Mouse (Mus musculus) forelimb bud, embryonic 11.5 days (tissue): ENCODE data around the gene 4931428F04Rik.
"Not testable (repeated sequence)": the region's sequence is repeated elsewhere in the genome, so short reads cannot be mapped to it uniquely, and the experiment has no call there.

Experiments
- DNase-seq: peaks from one replicate; pipeline ENCODE4 v3.0.0-alpha.2; 2012; ENCODE audit warnings: low read depth, low spot score

4931428F04Rik gene

DNA sequence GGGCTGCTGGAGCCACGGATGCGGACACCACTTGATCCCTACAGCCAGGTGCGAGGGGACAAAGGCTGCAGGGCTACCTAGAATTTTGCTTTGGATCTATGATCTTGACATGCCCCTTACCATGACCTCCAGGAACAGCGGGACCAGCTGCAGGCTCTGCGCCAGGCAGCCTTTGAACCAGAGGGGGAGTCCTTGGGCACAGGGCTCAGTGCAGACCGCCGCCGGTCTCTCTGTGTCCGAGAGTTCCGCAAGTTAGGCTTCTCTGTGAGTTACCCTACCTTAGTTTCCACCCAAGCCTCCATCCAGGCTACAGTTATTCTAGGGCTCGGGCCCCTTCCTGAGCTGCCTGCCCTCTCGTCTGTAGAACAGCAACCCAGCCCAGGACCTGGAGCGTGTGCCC is 18.0 kb upstream of the 4931428F04Rik start:
- no peak for DNase-seq

DNA sequence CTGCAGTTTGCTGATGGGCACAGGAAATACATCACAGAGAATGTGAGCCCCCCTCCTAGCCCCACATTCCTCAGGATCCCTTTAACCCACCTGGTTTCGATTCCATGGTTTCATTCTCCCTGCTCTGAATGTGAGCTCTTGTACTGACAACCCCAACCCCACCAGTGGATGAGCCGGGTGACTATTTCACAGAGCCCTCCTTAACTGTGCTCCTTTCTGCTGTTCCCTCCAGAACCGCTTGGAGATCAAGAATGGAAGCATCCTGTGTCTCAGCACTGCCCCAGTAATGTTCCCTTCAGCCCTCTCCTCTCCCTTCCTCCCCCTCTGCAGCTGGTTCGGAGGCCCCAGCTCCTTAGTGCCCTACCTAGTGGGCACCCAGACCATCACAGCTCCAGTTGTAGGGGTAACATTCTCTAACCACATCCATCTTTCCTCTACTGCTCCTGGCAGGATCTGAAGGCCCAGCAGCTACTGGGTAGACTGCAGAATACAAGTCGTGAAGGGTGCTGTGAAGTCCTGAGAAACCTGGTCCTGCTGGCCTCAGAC is 16.6 kb upstream of the 4931428F04Rik start:
- DNase-seq: peak; percentile 47

DNA sequence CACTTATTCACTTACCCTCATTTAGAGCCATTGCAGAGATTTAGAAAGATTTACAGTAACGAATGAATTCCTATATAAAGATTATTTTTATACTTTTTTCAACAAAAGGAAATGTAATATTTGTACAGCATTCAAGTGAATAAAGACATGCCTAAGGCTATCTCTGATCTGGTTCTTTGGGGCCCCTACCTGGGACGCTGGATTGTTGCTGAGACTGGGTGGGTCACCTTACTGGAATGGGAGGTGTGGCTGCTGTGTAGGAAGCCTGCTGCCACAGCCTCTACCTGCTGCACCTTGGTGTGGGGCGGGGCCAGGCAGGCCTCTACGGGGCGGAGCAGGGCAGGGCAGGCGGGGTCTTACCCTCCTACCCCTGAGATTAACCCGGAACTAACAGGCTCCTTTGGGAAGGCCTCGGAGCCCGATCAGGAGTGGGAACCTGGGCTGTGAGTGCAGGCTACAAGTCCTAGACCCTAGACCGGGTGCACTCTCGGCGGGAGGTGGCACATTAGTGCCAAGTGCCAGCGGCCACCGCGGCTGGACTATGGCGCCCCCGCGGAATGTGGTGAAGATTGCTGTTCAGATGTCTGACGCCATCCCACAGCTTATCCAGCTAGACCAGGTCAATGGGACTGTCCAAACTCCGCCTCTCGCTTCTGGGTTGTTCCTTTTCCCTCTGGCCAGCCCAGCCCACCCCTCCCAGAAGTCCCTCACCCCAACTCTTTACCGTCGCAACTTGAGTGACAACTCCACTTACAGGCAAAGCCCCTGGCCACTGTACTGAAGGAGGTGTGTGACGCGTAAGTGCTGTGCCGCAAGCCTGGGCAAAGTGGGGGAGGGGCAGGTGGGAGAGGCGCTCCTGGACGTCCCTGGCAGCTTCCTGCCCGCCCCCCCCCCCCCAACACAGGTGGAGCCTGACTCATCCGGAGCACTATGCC is 15.8 kb upstream of the 4931428F04Rik start, which contains the start of gene Elmo3:
TSS of gene Elmo3 (plus strand) at position 391 of the 935 bp plus-strand sequence.
- DNase-seq: peak; percentile 62

DNA sequence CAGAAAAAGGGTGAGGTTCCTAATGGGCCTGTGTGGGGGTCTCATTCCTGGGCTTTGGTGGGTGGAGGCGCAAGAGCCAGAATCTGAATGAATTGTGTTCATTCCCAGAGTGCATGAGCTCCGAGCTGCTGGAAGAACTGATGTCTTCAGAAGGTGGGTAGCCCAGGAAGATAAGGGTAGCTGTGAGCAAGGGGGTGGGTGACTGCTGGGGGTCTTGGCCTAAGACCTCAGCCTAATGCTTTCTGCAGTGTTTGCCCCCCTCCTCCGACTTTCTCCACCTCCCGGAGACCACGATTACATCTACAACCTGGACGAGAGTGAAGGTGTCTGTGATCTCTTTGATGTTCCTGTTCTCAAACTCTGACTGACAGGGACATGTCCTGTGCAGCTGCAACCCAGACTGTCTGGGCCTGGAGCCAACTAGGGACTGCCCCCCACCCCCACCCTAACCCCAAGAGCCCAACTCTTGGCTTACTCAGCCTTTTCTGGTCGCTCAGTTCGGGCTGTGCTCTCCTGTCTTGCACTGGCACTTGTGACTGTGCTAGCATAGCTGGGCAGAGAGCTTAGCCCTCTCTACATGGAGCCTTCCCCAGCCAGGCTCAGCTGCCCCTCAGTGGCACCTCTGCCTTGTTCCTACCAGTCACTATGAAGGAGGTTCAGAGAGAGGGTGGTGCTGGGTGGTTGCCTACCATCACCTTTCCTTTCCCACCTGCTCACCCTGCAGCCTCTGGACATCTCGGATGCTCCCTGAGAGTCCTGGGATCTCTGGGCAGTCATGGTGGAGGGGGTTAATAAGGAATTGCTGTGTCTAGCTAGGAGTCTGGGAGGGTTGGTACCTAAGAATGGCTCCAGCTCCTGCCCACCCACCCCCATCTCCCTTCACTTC is 14.9 kb upstream of the 4931428F04Rik start:
- no peak for DNase-seq

DNA sequence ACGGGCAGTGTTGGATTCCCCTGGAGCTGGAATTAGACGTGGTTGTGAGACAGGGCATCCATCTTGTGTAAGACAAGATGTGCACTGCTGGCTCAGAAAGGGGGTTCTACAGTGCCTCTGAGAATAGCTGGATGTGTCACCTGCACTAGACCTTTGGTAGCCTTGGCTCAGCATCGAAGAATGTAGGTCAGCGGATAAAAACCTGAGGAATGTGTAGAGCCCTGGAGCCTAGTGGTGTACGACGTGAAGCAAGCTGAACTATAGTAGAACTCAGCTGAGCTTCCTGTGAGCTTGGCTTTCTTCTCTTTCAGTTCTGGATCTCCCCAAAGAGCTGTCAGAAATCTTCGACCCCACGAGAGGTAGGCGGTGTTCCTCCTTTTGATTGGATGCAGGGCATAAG is 14.2 kb upstream of the 4931428F04Rik start:
- no peak for DNase-seq

DNA sequence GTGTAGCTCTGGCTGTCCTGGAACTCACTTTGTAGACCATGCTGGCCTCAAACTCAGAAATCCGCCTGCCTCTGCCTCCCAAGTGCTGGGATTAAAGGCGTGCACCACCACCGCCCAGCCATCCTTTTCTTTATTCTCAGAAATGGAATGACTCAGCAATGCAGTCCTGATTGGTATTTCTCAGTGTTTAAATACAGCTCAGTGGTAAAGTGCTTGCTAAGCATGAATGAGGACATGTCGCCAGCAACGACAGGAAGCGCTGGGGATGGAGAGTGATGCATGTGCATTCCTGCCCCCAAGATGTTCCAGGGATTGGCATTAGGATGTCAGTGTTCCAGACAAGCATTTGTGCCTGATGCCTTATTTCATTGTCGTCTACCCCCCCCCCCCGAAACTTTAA is 13.7 kb upstream of the 4931428F04Rik start:
- DNase-seq: no peak

DNA sequence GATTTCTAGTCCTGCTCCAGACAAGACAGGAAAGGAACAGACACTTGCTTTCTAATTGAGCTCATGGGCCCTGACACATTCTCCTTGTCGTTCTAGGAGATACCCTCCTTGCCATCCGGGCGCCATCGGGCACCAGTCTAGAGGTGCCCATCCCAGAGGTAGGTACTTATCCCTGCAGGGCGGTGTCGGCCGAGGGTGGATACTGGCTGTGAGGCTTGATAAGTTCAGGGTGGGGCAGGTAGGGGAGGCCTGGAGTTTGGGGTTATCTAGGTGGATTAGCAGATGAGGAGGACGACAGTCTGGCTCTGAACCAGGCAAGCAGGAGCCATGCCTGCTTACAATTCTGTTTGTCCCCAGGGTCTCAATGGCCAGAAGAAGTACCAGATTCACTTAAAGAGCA is 10.3 kb upstream of the 4931428F04Rik start:
- DNase-seq: no peak

DNA sequence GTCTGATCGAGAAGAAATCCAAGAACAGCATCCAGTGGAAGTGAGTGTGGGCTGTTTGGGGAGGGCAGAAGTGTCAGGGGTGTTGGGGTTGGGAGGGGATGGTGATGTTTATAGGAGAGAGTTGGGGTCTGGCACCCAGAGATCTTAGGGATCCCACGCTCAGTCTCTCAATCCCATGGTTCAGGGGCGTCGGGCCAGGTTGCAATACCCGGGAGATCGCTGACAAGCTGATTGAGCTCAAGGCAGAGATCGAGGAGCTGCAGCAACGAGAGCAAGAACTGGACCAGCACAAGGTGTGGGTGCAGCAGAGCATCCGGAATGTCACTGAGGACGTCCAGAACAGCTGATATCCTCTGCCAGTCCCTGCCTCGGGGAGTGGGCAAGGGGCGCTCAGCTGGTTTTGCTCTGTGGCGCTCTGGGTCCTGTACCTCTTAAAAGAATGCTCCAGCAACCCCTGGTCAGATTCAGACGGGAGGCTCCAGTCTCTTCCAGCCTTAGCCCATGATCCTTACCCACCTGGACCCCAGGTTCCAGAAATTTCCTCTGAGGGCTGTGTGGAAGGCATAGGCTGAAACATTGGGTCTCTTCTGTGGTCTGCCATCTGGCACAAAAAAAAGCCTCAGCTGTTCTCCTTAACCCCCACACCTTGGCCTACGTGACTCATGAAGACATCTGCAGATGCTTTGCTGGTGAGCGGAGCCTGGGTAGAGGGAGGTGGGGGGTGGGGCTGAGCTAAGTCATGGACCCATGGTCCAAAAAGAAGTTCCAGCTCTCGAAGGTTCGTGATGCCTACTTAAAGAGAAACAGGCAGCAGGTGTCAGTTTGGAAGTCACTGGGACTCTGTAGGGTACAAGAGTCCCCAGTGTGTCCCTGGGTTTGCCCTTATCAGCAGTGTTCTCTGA is 8.9 kb upstream of the 4931428F04Rik start:
- DNase-seq: no peak

DNA sequence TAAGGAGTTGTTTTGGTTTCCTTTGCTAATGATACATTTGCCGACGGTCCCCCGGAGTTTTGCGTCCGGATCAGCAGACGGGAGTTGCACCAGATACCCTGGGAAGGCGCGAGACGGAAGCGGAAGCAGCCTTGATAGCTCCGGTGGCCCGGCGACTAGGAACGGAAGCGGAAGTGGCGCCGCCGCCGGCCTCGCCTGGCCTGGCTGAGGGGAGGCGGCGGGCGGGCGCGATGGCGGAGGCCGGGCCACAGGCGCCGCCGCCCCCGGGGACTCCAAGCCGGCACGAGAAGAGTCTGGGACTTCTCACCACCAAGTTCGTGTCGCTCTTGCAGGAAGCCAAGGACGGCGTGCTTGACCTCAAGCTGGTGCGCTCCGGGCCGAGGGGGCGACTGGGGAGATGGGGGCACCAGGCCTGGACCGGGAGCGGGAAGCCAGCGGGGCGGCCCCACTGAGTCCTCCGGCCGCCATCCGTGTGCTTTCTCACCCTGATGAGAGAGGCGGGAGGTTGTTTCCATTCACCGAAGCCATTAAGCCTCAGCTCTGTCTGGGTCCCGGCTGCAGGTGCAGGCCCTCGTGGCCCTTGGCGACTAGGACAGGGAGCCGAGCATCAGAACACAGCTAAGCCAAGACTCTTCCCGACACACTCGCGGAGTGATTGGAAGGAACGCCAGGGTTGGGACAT is 8.0 kb upstream of the 4931428F04Rik start, which contains the start of gene E2f4:
TSS of gene E2f4 (plus strand) at position 153 of the 682 bp plus-strand sequence.
- DNase-seq: peak; percentile 90

DNA sequence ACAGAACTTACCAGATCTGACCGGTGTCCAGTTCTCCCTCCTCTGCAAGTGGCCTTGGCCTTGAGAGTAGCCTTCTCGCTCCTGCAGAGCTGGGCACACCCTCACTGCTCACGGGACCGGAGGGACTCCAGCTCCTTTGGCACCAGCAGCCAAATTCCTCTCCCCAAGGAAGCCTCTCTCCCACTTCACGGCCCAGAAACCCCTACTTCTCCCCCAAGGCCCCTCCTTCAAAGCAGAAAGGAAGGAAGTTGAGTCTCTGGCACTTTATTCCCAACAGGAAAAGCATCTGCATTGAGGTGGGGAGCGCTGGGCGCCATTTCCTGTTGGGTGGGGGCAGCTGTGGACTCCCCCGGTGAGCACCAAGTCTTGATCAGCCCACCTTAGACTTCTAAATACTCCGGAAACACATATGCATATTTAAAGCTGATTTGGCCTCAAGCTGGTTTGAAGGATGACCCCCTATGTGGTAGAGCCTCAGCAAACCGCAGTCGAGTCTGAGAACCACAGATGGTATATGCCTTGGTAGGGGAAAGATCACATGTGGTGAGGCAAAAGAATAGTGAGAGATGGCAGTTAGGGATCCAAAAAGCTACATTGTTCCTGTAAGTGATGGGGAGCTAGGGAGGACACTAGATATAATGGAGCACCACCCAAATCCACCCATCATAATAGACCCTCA is 6.4 kb upstream of the 4931428F04Rik start, which contains the start of gene Exoc3l:
TSS of gene Exoc3l (minus strand) at position 207 of the 679 bp plus-strand sequence.
- no peak for DNase-seq

DNA sequence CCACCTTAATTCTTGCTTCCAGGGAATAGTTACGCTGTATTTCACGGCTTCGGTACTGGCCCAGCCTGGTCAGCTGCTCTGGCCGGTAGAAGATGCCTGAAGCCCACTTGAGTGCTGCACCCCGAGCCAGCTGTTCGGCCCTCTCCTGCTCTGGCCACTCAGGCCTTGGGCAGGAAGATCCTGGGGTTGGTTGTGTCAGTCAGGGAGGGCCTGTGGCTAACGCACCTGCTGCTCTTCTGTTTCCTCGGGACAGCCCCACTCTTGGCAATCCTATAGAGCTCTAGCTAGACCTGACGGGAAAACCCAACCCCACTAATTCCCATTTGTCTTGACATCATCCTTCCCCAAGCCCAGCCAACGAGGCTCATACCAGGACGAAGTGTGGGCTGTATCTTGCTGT is 5.6 kb upstream of the 4931428F04Rik start:
- DNase-seq: no peak

DNA sequence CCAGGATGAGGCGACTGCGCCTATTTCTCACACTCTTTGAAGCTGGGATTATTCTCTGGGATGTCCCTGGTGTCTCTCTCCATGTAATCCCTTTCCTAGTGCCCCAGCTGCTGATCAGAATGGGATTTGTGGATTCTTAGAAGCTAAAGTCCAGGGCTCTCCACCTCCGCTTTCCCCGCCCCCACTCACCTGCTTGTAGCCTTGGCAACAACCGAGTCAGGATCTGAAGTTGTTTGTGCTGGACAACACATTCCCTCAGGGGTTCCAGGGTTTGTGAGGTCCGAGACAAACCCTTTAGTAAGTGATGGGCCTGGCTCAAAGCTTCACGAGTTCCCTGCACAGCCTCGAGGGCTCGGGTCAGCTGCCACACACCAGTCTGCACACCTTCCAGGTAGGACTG is 5.1 kb upstream of the 4931428F04Rik start:
- DNase-seq: no peak

DNA sequence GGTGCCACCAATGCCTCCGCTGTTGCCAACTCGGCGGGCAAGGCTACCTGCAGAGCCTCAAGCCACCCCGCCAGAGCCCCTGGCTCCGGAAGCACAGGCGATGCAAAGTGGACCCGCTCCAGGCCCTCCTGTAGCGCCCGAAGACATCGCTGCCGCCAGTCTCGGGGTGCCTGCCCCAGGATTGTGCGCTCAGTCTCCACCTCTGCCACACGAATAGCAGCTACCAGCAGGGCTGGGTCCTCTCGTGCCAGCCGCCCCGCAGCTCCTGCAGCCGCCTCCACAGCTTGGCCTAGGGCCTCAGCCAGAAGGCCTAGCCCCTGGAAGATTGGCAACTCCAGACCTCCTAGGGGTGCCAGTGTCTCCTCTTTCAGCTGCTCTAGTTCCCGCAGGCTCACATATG is 3.7 kb upstream of the 4931428F04Rik start:
- DNase-seq: no peak

DNA sequence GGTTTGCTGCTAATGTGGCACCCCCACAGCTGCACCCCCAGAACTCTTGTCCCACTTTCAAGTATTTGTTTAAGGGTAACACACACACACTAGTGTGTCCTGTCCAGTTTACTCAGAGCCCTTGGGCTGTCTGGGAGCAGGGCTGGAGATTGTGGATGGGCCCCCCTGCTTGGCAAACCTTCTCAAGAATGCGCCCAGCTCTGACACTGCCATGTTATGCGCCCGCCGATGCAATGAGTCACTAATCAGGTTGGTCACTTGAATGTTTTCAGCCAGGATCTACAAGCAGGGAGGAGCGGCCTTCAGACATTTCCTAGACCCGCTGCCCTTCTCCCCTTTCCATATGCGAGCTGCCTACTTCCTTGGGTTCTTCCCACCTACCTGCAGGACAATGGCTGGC is 2.8 kb upstream of the 4931428F04Rik start:
- DNase-seq: no peak

DNA sequence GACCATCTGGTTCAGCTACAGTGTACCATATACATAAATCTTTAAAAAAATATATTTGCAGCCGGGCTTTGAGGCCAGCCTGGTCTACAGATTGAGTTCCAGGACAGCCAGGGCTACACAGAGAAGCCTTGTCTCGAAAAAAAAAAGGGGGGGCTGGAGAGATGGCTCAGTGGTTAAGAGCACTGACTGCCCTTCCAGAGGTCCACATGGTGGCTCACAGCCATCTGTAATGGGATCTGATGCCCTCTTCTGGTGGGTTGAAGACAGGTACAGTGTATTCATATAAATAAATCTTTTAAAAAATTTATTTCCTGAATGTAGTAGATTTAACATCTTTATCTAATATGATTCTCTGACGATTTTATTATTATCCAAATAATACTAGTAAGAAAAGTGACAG is 2.1 kb upstream of the 4931428F04Rik start:
- DNase-seq: not testable (repeated sequence)

DNA sequence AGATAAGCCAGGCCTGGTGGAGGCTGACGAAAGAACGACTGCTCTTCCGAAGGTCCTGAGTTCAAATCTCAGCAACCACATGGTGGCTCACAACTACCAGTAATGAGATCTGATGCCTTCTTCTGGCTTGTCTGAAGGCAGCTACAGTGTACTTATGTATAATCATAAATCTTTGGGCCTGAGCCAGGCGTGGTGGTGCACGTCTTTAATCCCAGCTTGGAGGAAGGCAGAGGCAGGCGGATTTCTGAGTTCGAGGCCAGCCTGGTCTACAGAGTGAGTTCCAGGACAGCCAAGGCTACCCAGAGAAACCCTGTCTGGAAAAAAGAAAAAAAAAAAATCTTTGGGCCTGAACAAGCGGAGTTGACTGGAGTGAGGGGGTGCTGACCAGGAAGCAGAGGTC is 1.7 kb upstream of the 4931428F04Rik start:
- DNase-seq: not testable (repeated sequence)

DNA sequence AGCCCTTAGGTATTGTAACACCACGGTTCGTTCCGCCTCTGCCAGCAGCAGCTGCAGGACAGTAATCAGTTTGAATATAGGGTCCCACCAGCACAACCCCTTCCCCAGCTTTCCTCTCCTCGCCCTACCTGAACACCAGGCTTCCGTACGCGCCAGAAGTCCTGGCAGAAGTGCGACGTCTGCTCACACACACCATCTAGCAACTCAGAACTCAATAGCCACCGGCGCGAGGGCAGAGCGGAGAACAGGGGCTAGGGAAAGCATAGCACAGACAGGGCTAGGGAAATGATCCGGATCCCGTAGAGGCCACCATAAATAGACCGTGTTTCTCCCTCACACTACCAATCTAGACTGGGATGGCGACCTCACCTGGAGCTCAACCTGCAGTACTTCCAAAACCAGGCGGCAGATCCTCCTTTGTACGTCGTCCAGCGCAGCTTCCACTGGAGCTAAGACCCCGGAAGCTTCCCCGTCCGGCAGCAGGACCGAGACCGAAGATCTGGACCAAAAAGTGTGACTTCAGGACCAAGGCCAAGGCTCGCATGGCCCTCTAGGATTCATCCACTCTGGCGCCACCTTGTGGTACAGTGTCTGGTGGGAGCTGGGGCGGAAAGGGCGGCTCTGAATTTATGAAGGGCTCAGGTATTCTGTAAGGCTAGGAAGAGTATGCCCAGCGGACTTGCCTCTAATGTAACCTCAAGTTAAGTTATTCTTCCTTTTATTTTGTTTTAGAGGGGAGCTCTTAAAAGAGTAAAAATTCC is 1.1 kb upstream of the 4931428F04Rik start:
- peak; percentile 94 for DNase-seq

DNA sequence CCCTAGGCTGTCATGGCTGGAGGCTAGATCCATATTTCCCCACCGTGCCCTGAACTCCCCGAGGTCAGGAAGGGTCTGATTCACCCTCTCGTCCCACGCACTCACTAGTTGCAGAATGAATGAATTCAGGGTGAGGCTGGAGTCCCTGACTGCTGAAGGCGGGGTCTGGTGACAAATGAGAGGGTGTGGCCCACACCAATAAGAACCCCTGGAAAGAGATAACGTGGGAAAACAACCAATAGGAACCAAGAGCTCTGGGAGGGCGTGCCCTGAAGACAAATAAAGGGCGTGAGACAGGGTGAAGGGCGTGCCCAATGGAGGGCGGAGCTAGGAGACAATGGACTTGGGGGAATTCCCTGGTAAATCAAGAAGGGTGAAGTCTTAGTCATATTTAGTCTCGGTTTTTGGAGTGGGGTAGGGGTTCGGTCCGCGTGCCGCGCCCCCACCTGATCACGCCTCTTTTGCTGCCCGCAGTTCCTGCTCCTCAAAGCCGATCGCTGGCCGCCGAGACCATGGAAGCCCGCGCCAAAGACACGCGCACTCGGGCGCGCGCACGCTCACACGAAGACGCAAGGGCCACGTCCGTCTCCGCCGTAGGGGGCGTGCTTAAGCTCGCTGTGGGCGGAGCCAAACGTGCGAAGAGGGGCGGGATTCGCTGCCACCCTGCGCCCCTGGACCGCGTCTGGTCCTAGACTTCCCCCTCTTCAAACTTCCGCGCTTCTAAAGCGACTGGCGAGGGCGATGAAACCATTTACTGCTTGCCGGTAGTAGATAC is 519 bp downstream of the 4931428F04Rik start:
- DNase-seq: peak; percentile 97
